Mouse (Mus musculus) E14TG2a.4 (cell line): ENCODE measurements at regions not wholly inside any gene's neighbourhood (a gene's known extent, or its start where the extent isn't known, plus 50 kb on each side); places are given as distances from the start of the nearest gene placed in this dataset.
A peak's percentile ranks its signal among the peaks of the same experiment; 100 is the strongest.

Experiments used
- CTCF ChIP-seq: conservative IDR thresholded peaks from 2 replicates; pipeline ENCODE4 v1.5.1; 2014; ENCODE audit warnings: low read length
- POU5F1 ChIP-seq: IDR thresholded peaks from 2 replicates; pipeline ENCODE4 v1.6.1; 2014; ENCODE audit warnings: low read length, borderline replicate concordance

DNA sequence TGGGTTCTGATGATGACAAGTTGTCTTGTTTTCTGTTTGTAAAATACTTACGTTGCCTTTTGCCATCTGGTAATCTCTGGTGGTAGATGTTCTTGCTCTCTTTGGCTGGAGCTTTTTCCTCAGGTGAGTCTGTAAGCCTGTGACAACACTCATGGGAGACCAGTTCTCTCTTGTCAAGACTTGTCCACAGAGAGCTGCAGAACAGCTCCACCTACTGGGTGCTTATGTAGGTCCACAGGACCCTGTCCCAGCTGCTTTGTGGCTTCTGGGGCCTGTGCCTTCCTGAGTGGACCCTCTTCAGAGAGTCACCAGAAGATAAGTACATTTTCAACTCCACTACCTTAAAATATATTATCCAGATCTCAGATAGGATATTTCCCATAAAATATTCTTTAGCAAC lies 370.3 kb upstream of the Tyrp1 start:
- TF ChIP-seq CTCF (peak; percentile 15; the same call in 1 of the 2 replicates), POU5F1 (no peak)
